Mouse (Mus musculus) CH12.LX (cell line): ENCODE data around the gene Cphx3. TPM values are rescaled to one million over a fixed set of nuclear protein-coding genes. Genes with fewer than 3 reads are reported as not detected.
"Not testable (repeated sequence)": the region's sequence is repeated elsewhere in the genome, so short reads cannot be mapped to it uniquely, and the experiment has no call there.

ENCODE experiments used
- DNase-seq: peaks from one replicate; pipeline ENCODE4 v3.0.0-alpha.2; 2013; ENCODE audit errors: extremely low read depth
- H3K27ac ChIP-seq: 2 replicates; pipeline ENCODE4 v1.5.1; 2012; ENCODE audit warnings: low read depth, mild to moderate bottlenecking, control low read depth, moderate library complexity; ENCODE audit not compliant: insufficient read depth
- H3K27me3 ChIP-seq: replicated peaks from 2 replicates; pipeline ENCODE3; 2012; ENCODE audit warnings: inconsistent platforms
- H3K36me3 ChIP-seq, 2 experiments: replicated peaks in 1 of 2; 2 replicates each; pipeline versions ENCODE3 to v1.6.1; 2012; ENCODE audit warnings: inconsistent platforms in 1 of 2, low read length in 1 of 2, mild to moderate bottlenecking in 1 of 2, mixed read lengths in 1 of 2, moderate library complexity in 1 of 2; ENCODE audit not compliant: control insufficient read depth in 1 of 2, insufficient read depth in 1 of 2
- H3K4me1 ChIP-seq, 2 experiments: 2 replicates each; pipeline ENCODE4 v1.6.1; 2012; ENCODE audit warnings: inconsistent platforms in 1 of 2, moderate library complexity in 1 of 2; ENCODE audit not compliant: insufficient read depth in 2 of 2, control insufficient read depth in 1 of 2
- H3K4me2 ChIP-seq: 2 replicates; pipeline ENCODE4 v1.6.1; 2012; ENCODE audit warnings: low read depth, mild to moderate bottlenecking, control low read depth; ENCODE audit not compliant: poor library complexity, insufficient read depth, severe bottlenecking
- H3K4me3 ChIP-seq, 3 experiments: fragments of 150-350 bp in 1 of 3; sonication (generic) in 1 of 3; replicated peaks in 1 of 3; 2 replicates each; pipeline versions ENCODE3 to v1.5.1; 2011 to 2012; ENCODE audit warnings: low read depth in 2 of 3, low read length in 2 of 3, mild to moderate bottlenecking in 2 of 3, moderate library complexity in 2 of 3, control low read depth in 1 of 3, improper control_type of control experiment in 1 of 3, inconsistent platforms in 1 of 3, mixed read lengths in 1 of 3; ENCODE audit not compliant: poor library complexity in 1 of 3
- H3K79me2 ChIP-seq: replicated peaks from 2 replicates; pipeline ENCODE4 v1.6.1; 2012; ENCODE audit warnings: mild to moderate bottlenecking, moderate library complexity; ENCODE audit not compliant: control insufficient read depth, poor library complexity, insufficient read depth, severe bottlenecking; ENCODE audit errors: extremely low read depth
- H3K9ac ChIP-seq: 2 replicates; pipeline ENCODE4 v1.6.1; 2012; ENCODE audit warnings: low read depth, mild to moderate bottlenecking, control low read depth, moderate library complexity; ENCODE audit not compliant: insufficient read depth
- H3K9me3 ChIP-seq: replicated peaks from 2 replicates; pipeline ENCODE3; 2012; ENCODE audit warnings: low read length, inconsistent platforms, mixed read lengths
- dilution Hi-C: fragments of 300-500 bp; cut with MboI; formaldehyde crosslinking; loops from 2 replicates; pipeline ENCODE4 v1.14.3; 2020; ENCODE audit warnings: low sequenced_read_pairs; ENCODE audit not compliant: extremely low pct_unique_long_range_greater_than_20kb, extremely low pct_ligation_motif_present
- in situ Hi-C: fragments of 300-500 bp; cut with MboI; formaldehyde crosslinking; loops from 3 replicates; pipeline ENCODE4 v1.14.3; 2019; ENCODE audit warnings: low sequenced_read_pairs, low pct_ligation_motif_present, low pct_unique_long_range_greater_than_20kb, mixed read lengths
- polyA plus RNA-seq: library from polyadenylated mRNA; unstranded; fragments of >175 nt; gene quantifications from 2 replicates; pipeline ENCODE4 v1.2.1, GENCODE M21; 2012; ENCODE audit warnings: low read depth; ENCODE audit not compliant: insufficient read length
- total RNA-seq, 2 experiments: library from RNA; depleted of rRNA; stranded (reverse); fragments of 300-350 nt in 1 of 2; fragments of >200 nt in 1 of 2; gene quantifications; 2 replicates each; pipeline ENCODE4 v1.2.3; 2012 to 2014

Gene Cphx3
- total and polyA plus RNA-seq, 3 experiments: not detected

DNA sequence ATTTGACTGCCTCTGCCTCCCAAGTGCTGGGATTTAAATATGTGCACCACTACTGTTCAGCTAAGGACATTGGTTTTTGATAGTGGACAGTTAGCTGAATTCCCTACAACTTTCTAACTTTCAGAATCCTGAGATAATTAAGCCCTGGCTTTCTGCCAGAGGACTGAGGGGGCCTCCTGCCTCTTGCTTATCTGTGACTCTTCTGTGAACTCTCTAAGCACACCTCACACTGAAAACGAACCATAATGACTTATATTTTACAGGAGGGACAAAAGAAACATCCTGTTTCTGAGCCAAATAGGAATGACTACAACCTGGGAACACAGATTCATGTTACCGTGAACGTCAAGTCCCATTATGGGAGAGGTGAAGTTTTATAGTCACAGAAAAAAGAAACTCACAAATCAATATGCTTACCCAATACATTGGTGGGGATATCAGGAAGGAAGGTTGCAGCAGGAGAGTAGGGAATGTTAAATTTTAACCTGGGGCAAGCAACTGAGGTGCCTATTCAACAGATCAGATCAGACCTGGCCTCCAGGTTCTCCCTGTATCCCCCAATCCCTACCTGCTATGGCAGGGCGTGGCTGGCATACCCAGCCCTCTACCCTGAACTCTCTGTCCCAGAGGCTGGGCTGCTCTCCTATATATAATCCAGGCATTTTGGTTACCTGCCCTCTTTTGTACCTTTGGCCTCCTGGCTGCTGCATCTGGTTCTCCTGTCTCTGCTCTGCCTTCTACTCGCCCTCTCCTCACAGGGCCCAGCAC is 134.3 kb downstream of the Cphx3 start:
- H3K9ac ChIP-seq, H3K4me2 ChIP-seq, H3K36me3 ChIP-seq, H3K79me2 ChIP-seq, H3K9me3 ChIP-seq, H3K4me3 ChIP-seq, in situ Hi-C loops, DNase-seq, H3K4me1 ChIP-seq, H3K27me3 ChIP-seq, dilution Hi-C loops, H3K27ac ChIP-seq: not testable (repeated sequence)

DNA sequence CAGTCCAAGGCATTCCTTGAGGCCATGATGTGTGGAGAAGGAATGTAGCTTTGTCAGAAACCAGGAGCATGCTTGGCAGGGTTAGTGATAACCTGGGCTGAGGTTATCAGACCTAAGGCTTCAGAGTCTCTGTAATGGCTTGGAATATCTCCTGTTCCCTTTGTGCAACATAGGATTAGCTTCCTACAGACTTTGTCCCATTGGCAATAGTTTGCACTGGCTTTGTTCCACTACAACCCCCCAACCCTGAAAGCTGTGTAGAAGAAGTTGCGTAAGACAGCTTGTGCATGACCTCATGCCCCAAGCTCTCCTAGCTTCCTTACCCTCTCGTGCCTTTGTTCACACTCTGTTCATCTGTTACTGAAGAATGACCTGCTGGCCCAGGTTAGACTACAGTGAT is 155.1 kb downstream of the Cphx3 start:
- H3K9me3 ChIP-seq, H3K4me3 ChIP-seq, H3K4me2 ChIP-seq, H3K9ac ChIP-seq, dilution Hi-C loops, H3K36me3 ChIP-seq, in situ Hi-C loops, DNase-seq, H3K79me2 ChIP-seq, H3K4me1 ChIP-seq, H3K27me3 ChIP-seq, H3K27ac ChIP-seq: not testable (repeated sequence)

DNA sequence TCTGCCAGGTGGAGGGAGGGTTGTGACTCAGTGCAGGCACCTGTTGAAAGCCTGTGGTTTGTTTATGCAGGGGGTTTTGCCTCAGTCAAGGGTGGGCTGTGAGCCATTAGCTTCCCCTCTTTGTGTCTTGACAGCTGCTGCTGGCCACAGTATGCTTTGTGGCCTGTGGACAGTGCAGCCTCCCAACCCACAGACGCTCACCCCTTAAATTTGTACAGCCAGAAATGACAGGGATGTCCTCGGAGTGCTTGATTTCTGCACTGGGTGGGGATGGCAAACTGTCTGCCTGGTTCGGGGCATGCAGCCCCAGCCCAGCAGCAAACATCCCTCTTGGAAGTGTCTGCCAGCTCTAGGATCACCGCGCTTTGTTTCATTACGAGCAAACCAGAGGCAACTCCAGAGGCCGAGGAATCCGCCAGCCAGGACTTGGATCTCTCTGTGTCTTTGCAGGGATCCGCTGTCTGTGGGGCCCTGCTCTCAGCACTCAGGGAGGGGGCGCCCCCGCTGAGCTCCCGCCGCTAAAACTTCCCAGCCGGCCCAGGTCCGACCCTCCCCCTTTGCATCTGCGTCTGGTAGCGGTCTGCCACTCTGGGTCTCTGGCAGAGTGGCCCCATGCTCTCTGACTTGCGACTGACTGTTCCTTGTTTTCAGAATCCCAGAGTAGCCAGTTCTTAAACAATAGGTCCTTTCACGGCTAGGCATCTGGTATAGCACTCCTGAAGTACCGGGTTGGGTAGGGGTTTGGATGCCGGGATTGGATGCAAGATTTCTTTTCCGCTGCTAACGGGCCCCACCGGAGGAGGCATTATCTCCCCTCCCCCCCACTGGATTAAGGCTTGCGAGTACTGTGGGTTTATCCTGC is 175.9 kb downstream of the Cphx3 start, which contains the start of gene Duxbl3:
Duxbl3 (plus strand) TSS at position 207 of the 862 bp plus-strand sequence.
- H3K36me3 ChIP-seq, H3K9me3 ChIP-seq, H3K4me1 ChIP-seq, H3K4me3 ChIP-seq, H3K4me2 ChIP-seq, H3K79me2 ChIP-seq, H3K27me3 ChIP-seq, DNase-seq, in situ Hi-C loops, H3K9ac ChIP-seq, H3K27ac ChIP-seq, dilution Hi-C loops: not testable (repeated sequence)

DNA sequence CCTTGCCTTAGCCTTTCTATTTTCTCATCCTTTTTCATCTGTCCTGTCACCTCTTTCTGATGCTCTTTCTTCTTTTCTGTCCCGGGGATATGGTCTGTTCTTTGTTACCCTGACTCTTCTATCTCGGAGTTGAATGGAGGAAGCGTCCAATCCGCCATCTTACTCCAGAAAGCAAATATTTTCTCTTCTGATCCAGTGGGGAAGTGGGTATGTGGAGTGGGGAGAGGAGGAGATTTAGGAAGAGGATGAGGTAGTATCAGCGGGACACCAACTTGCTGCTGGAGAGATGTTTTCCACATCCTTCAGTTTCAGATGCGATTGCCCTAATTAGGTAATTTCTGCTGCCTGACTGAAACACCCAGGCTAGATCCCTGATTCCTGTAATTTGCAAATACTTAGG is 176.6 kb downstream of the Cphx3 start:
- H3K4me3 ChIP-seq, DNase-seq, H3K27ac ChIP-seq, H3K9ac ChIP-seq, H3K36me3 ChIP-seq, H3K27me3 ChIP-seq, H3K4me1 ChIP-seq, dilution Hi-C loops, H3K4me2 ChIP-seq, in situ Hi-C loops, H3K79me2 ChIP-seq, H3K9me3 ChIP-seq: not testable (repeated sequence)

Other genes with a start within 250 kb of the Cphx3 start
- gene Anxa11, start 240.1 kb upstream of the Cphx3 start, total RNA-seq (2012; rRNA removed): 8.4 and 8.8 TPM in 2 replicates
- gene Anxa11, start 240.1 kb upstream of the Cphx3 start, total RNA-seq (2014; rRNA removed): 4.6 and 5.0 TPM in 2 replicates
- gene Anxa11, start 240.1 kb upstream of the Cphx3 start, polyA plus RNA-seq: 31.4 and 35.0 TPM in 2 replicates
- not detected in 2 replicates for gene Plac9a, start 179.2 kb upstream of the Cphx3 start, total RNA-seq (2012; rRNA removed)
- gene Plac9a, start 179.2 kb upstream of the Cphx3 start, total RNA-seq (2014; rRNA removed): not detected in 2 replicates
- gene Plac9a, start 179.2 kb upstream of the Cphx3 start, polyA plus RNA-seq: not detected in 2 replicates
- 0.17 and 0.42 TPM in 2 replicates for gene Tmem254a, start 154.6 kb upstream of the Cphx3 start, total RNA-seq (2012; rRNA removed)
- 0.80 and 0.82 TPM in 2 replicates for gene Tmem254a, start 154.6 kb upstream of the Cphx3 start, total RNA-seq (2014; rRNA removed)
- 0.93 and 1.3 TPM in 2 replicates for gene Tmem254a, start 154.6 kb upstream of the Cphx3 start, polyA plus RNA-seq
- not detected in 2 replicates for gene Cphx1, start 144.0 kb upstream of the Cphx3 start, total RNA-seq (2012; rRNA removed)
- not detected in 2 replicates for gene Cphx1, start 144.0 kb upstream of the Cphx3 start, total RNA-seq (2014; rRNA removed)
- not detected in 2 replicates for gene Cphx1, start 144.0 kb upstream of the Cphx3 start, polyA plus RNA-seq
- not detected in 2 replicates for gene Duxbl1, start 103.7 kb upstream of the Cphx3 start, total RNA-seq (2012; rRNA removed)
- not detected in 2 replicates for gene Duxbl1, start 103.7 kb upstream of the Cphx3 start, total RNA-seq (2014; rRNA removed)
- not detected in 2 replicates for gene Duxbl1, start 103.7 kb upstream of the Cphx3 start, polyA plus RNA-seq
- gene Gm9780, start 39.6 kb upstream of the Cphx3 start, total RNA-seq (2012; rRNA removed): not detected in 2 replicates
- gene Gm9780, start 39.6 kb upstream of the Cphx3 start, total RNA-seq (2014; rRNA removed): not detected in 2 replicates
- gene Gm9780, start 39.6 kb upstream of the Cphx3 start, polyA plus RNA-seq: not detected in 2 replicates
- gene Tmem254c, start 14.9 kb upstream of the Cphx3 start, total RNA-seq (2012; rRNA removed): 7.8 and 10.3 TPM in 2 replicates
- 14.1 and 15.2 TPM in 2 replicates for gene Tmem254c, start 14.9 kb upstream of the Cphx3 start, total RNA-seq (2014; rRNA removed)
- 5.0 and 12.0 TPM in 2 replicates for gene Tmem254c, start 14.9 kb upstream of the Cphx3 start, polyA plus RNA-seq
- not detected in 2 replicates for gene Cphx2, start 781 bp upstream of the Cphx3 start, total RNA-seq (2012; rRNA removed)
- gene Cphx2, start 781 bp upstream of the Cphx3 start, total RNA-seq (2014; rRNA removed): not detected in 2 replicates
- gene Cphx2, start 781 bp upstream of the Cphx3 start, polyA plus RNA-seq: not detected in 2 replicates
- not detected in 2 replicates for gene Duxbl2, start 36.1 kb downstream of the Cphx3 start, total RNA-seq (2012; rRNA removed)
- gene Duxbl2, start 36.1 kb downstream of the Cphx3 start, total RNA-seq (2014; rRNA removed): not detected in 2 replicates
- gene Duxbl2, start 36.1 kb downstream of the Cphx3 start, polyA plus RNA-seq: not detected in 2 replicates
- gene Plac9b, start 100.2 kb downstream of the Cphx3 start, total RNA-seq (2012; rRNA removed): not detected in 2 replicates
- gene Plac9b, start 100.2 kb downstream of the Cphx3 start, total RNA-seq (2014; rRNA removed): not detected in 2 replicates
- not detected in 2 replicates for gene Plac9b, start 100.2 kb downstream of the Cphx3 start, polyA plus RNA-seq
- gene Tmem254b, start 124.7 kb downstream of the Cphx3 start, total RNA-seq (2012; rRNA removed): 2.6 and 5.2 TPM in 2 replicates
- gene Tmem254b, start 124.7 kb downstream of the Cphx3 start, total RNA-seq (2014; rRNA removed): 4.3 and 6.1 TPM in 2 replicates
- gene Tmem254b, start 124.7 kb downstream of the Cphx3 start, polyA plus RNA-seq: 18.4 and 19.2 TPM in 2 replicates
- gene Duxbl3, start 175.7 kb downstream of the Cphx3 start, total RNA-seq (2012; rRNA removed): not detected in 2 replicates
- gene Duxbl3, start 175.7 kb downstream of the Cphx3 start, total RNA-seq (2014; rRNA removed): not detected in 2 replicates
- gene Duxbl3, start 175.7 kb downstream of the Cphx3 start, polyA plus RNA-seq: not detected in 2 replicates